Mouse (Mus musculus) small intestine, adult 2 months (tissue): Measurements from ENCODE around the gene Ppif.

Source experiments
- CTCF ChIP-seq: fragments of 200-500 bp; IDR thresholded peaks from 2 replicates; pipeline ENCODE4 v1.5.1; 2012; ENCODE audit warnings: low read depth, mild to moderate bottlenecking, control low read depth, inconsistent platforms, low read length, moderate library complexity, mixed read lengths; ENCODE audit not compliant: insufficient replicate concordance, insufficient read length; ENCODE audit errors: extremely low read depth
- POLR2A ChIP-seq: fragments of 200-500 bp; IDR thresholded peaks from 2 replicates; pipeline ENCODE4 v1.6.1; 2012; ENCODE audit warnings: low read depth, mild to moderate bottlenecking, control low read depth, inconsistent platforms, low read length, moderate library complexity

DNA sequence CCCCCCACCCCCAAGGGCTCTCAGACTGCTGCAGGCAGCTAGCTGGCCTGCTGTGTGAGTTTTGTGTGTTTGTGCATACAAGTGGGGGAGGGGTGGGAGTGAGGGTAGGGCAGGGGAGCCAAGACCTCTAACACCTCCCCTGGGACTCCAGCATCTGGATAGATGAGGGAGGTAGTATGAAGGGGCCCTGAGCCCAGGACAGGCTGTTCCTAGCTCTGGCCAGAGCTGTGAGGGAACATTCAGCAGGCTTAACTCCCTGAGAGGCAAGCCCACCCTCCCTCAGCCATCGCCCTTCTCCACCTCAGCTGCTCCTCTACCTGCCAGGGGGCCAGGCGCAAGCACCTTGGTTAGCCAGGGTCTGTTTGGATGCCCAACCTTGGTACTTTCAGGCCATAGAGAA, 15.0 kb downstream of the Ppif start:
- no peak for TF ChIP-seq CTCF
- no peak for TF ChIP-seq POLR2A
